ENCODE assay signal across 9 mouse cellular contexts in the genomic region with DNA sequence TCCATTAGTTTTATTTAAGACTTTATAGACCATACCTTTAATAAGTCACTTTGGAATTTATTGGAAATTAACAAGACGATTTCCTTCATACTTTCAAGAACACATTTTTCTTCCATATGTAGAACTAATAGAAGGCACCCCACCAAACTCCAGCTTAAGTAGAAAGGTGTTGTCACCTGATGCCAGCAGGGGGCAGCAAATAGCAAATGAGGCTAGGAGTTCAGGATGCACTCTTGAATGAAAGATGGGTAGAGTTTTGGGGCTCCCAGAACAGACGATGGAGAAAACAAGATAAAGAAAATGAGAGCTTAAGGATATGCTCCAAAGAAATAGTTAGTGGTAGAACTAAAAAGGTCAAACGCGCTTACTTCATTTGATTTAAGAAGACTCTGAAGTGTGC.
DNase-seq lines count a peak whose midpoint lies in the region; ATAC-seq and TF ChIP-seq lines count a peak whose summit lies in the region.
"Had no signal": no experiment of that assay in that cellular context is flagged by ENCODE, and none has a peak within 500 bp of the region (broad histone marks: within the 10 kb centered on the region; RNA-seq: fewer than 3 reads in every experiment).

No protein-coding gene starts in this region.

- H3K27ac ChIP-seq in forebrain, embryonic 13.5 days: no peak overlapping the region
- no peak overlapping the region for H3K27ac ChIP-seq in forebrain, embryonic 16.5 days (ENCODE audit: low read length)
- H3K27ac ChIP-seq in hindbrain, embryonic 14.5 days: no peak overlapping the region
- H3K27ac ChIP-seq in limb, embryonic 10.5 days: no peak overlapping the region
- H3K27ac ChIP-seq in stomach, postnatal 0 days (replicated peaks): no peak overlapping the region

- peak; percentile 79 for TF ChIP-seq CTCF in stomach, postnatal 0 days (IDR thresholded peaks at IDR 0.05; ENCODE audit: low read depth)

- H3K9ac ChIP-seq in forebrain, embryonic 13.5 days: no peak overlapping the region
- H3K9ac ChIP-seq in forebrain, embryonic 16.5 days (replicated peaks; ENCODE audit: low read depth, low read length): no peak overlapping the region
- no peak overlapping the region for H3K9ac ChIP-seq in hindbrain, embryonic 14.5 days
- no peak overlapping the region for H3K9ac ChIP-seq in stomach, postnatal 0 days (ENCODE audit: low read length)

- no peak for TF ChIP-seq EP300 in stomach, postnatal 0 days (optimal IDR thresholded peaks at IDR 0.05)

- peak; percentile 73 for DNase-seq in testis, postnatal 10 days (ENCODE audit: low spot score)
- DNase-seq in testis, postnatal 14 days (ENCODE audit: low spot score): no peak
- DNase-seq in cerebellum, postnatal 36 days: peak; percentile 55
- peak; percentile 64 for DNase-seq in hindbrain, embryonic 14.5 days (ENCODE audit: low spot score)
- peak; percentile 72 for DNase-seq in limb, embryonic 10.5 days (ENCODE audit: low spot score)
- peak; percentile 39 for DNase-seq in stomach, postnatal 0 days (ENCODE audit: low spot score)

- H3K4me3 ChIP-seq in forebrain, embryonic 13.5 days: no peak overlapping the region
- H3K4me3 ChIP-seq in forebrain, embryonic 16.5 days (replicated peaks; ENCODE audit: low read length): no peak overlapping the region
- H3K4me3 ChIP-seq in hindbrain, embryonic 14.5 days (replicated peaks; ENCODE audit: low read length): no peak overlapping the region
- no peak overlapping the region for H3K4me3 ChIP-seq in limb, embryonic 10.5 days
- H3K4me3 ChIP-seq in stomach, postnatal 0 days (ENCODE audit: low read depth, low read length): no peak overlapping the region

- H3K36me3 ChIP-seq in forebrain, embryonic 13.5 days (ENCODE audit: poor library complexity, severe bottlenecking): no peaks in the 10 kb centered on the region
- H3K36me3 ChIP-seq in forebrain, embryonic 16.5 days (ENCODE audit: control insufficient read depth, insufficient read depth): no peaks in the 10 kb centered on the region
- no peaks in the 10 kb centered on the region for H3K36me3 ChIP-seq in hindbrain, embryonic 14.5 days (replicated peaks; ENCODE audit: control insufficient read depth, insufficient read depth)
- H3K36me3 ChIP-seq in limb, embryonic 10.5 days: no peaks in the 10 kb centered on the region
- no peaks in the 10 kb centered on the region for H3K36me3 ChIP-seq in stomach, postnatal 0 days (ENCODE audit: control insufficient read depth, insufficient read depth, low read length)
- H3K36me3 ChIP-seq: G1E had no signal

- peak; percentile 67; the same call in 1 of the 2 replicates for ATAC-seq in forebrain, embryonic 13.5 days
- ATAC-seq in forebrain, embryonic 16.5 days: no peak
- no peak for ATAC-seq in hindbrain, embryonic 14.5 days (ENCODE audit: low FRiP score)
- no peak for ATAC-seq in stomach, postnatal 0 days (ENCODE audit: low FRiP score, low TSS enrichment)

- H3K4me1 ChIP-seq in forebrain, embryonic 13.5 days: no peaks in the 10 kb centered on the region
- H3K4me1 ChIP-seq in forebrain, embryonic 16.5 days (replicated peaks; ENCODE audit: control insufficient read depth, insufficient read depth, low read length): no peaks in the 10 kb centered on the region
- H3K4me1 ChIP-seq in hindbrain, embryonic 14.5 days (replicated peaks; ENCODE audit: control insufficient read depth, insufficient read depth, low read length): no peaks in the 10 kb centered on the region
- no peaks in the 10 kb centered on the region for H3K4me1 ChIP-seq in limb, embryonic 10.5 days
- H3K4me1 ChIP-seq in stomach, postnatal 0 days (replicated peaks; ENCODE audit: control insufficient read depth, insufficient read depth): no peaks in the 10 kb centered on the region

- WGBS in forebrain, embryonic 13.5 days: 59% methylated on average over 4 of the region's 4 CpGs
- 50% methylated on average over 4 of the region's 4 CpGs for WGBS in forebrain, embryonic 16.5 days
- 62% methylated on average over 4 of the region's 4 CpGs for WGBS in hindbrain, embryonic 14.5 days
- 57% methylated on average over 4 of the region's 4 CpGs for WGBS in limb, embryonic 10.5 days
- 53% methylated on average over 4 of the region's 4 CpGs for WGBS in stomach, postnatal 0 days

- no peak overlapping the region for H3K4me2 ChIP-seq in forebrain, embryonic 13.5 days
- H3K4me2 ChIP-seq in forebrain, embryonic 16.5 days (ENCODE audit: low read length): no peak overlapping the region
- H3K4me2 ChIP-seq in hindbrain, embryonic 14.5 days (replicated peaks): no peak overlapping the region
- no peak overlapping the region for H3K4me2 ChIP-seq in stomach, postnatal 0 days (replicated peaks; ENCODE audit: low read depth)

- no peaks in the 10 kb centered on the region for H3K27me3 ChIP-seq in forebrain, embryonic 13.5 days
- no peaks in the 10 kb centered on the region for H3K27me3 ChIP-seq in forebrain, embryonic 16.5 days (replicated peaks; ENCODE audit: control insufficient read depth, insufficient read depth, low read length)
- no peaks in the 10 kb centered on the region for H3K27me3 ChIP-seq in hindbrain, embryonic 14.5 days (ENCODE audit: control insufficient read depth, insufficient read depth, low read length)
- H3K27me3 ChIP-seq in limb, embryonic 10.5 days (ENCODE audit: low read depth, poor library complexity, severe bottlenecking): no peaks in the 10 kb centered on the region
- H3K27me3 ChIP-seq in stomach, postnatal 0 days (ENCODE audit: control insufficient read depth, insufficient read depth, low read length): no peaks in the 10 kb centered on the region

- no peaks in the 10 kb centered on the region for H3K9me3 ChIP-seq in forebrain, embryonic 13.5 days (replicated peaks)
- no peaks in the 10 kb centered on the region for H3K9me3 ChIP-seq in forebrain, embryonic 16.5 days (ENCODE audit: control insufficient read depth, low read length)
- H3K9me3 ChIP-seq in hindbrain, embryonic 14.5 days (ENCODE audit: control insufficient read depth, low read length): no peaks in the 10 kb centered on the region
- no peaks in the 10 kb centered on the region for H3K9me3 ChIP-seq in limb, embryonic 10.5 days (replicated peaks)
- H3K9me3 ChIP-seq in stomach, postnatal 0 days (ENCODE audit: control insufficient read depth, low read length): no peaks in the 10 kb centered on the region
